Mouse (Mus musculus): ENCODE results near the gene Adamtsl3.

DNA sequence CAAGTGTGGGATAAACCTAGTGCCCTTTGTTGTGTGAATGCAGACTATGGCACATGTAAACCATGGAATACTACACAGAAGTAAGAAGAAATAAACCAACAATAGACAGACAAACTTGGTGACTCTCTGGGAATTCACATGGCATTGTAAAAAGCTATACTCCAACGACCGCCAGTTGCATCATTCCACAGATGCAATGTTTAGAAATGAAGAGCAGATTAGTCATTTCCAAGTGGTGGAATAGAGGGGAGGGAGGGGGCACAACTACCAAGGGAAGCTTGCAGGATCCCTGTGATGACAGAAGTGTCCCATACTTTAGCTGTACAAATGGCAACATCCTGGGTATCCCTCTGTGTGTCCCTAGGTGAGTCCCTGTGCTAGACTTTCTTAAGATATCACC, 97.7 kb downstream of the Adamtsl3 start:
- TF ChIP-seq CTCF (IDR thresholded peaks at IDR 0.05; ENCODE audit: control insufficient read depth, insufficient read depth, insufficient replicate concordance, low read depth, low read length) (no peak), POLR2A (IDR thresholded peaks at IDR 0.05; ENCODE audit: control insufficient read depth, low read depth, low read length) (no peak)

Measured in testis, adult 2 months (tissue).